Mouse (Mus musculus): ENCODE results near the gene Ube2h. TPM values are rescaled to one million over a fixed set of nuclear protein-coding genes. Genes with fewer than 3 reads are reported as not detected.
"Not testable (repeated sequence)": the region's sequence is repeated elsewhere in the genome, so short reads cannot be mapped to it uniquely, and the experiment has no call there.

The Ube2h gene
- total RNA-seq (2021), result 10 to 100 TPM; 64.4 to 80.8 TPM

DNA sequence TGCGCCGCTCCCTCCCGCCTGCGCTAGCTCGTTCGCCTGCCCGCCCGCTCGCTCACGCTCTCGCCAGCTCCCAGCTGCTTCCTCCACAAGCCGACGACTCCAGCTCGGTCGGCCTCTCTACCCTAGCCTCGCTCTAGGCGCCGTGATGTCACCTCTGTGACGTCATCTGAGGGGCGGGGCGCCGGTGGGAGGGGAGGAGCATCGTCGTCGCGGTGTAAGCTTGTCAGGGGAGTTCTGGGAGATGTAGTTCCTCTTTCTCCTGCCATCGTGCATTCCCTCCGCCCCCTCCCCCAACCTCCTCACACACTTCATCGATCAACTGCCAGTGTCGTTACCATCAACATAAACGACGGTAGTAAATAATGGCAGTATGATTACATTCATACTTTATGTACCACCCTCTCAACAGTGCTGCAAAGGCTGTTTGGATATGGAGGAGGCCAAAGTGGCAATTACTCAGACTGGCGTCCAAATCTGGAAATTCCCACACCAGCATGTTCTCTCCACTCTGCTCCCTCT lies at the start of gene Ube2h:
TSS of gene Ube2h (minus strand) at position 141 of the 519 bp plus-strand sequence.
- DNase-seq (ENCODE audit: low spot score), result peak; percentile 99

DNA sequence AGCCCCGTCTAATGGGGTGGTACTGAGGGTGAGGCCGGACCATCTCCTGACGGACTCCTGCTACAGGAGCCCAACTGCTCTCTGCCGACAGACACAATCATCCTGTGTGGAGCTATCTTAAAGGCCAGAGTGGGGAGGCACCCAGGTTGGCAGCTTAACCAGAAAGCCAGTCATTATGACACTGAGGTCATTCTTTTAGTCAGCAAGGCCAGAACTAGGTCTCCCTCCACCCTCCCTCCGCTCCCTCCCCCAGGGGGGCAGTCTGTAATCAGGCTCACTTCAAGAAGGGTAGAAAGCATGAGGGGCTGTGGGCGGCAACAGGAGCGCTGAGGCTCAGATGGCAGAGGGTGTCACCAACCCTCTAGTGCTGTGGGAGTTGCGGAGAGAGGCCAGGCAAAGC lies 49.3 kb upstream of the Ube2h start:
- DNase-seq (ENCODE audit: low spot score), result no peak
- intact Hi-C loops (cut with DNase I), result loop anchor here (2.0 kb wide), 1 partner anchor 145 kb away; no protein-coding TSS in a partner anchor

More for the DNA sequence above, at the start of gene Ube2h:
- intact Hi-C loops (cut with DNase I), result loop anchor here (5.0 kb wide), 3 partner anchors 33 to 77 kb away; no protein-coding TSS in a partner anchor

DNA sequence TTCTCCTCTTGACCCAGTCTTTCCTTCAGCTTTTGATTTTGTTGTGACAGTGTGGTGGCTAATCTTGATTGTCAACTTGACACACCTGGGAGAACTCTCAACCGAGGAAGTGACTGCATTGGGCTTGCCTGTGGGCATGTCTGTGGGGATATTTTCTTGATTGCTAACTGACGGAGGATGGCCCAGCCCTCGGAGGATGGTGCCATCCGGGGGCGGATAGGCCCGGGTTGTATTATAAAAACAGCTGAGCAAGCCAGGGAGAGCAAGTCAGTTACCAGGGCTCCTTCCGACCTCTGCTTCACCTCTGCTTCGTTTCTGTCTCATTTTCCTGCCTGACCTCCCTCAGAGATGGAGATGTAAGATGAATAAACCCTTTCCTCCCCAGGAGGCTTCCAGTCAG lies 48.4 kb upstream of the Ube2h start:
- intact Hi-C loops (cut with DNase I), result loop anchor here (2.0 kb wide), 1 partner anchor 144 kb away; no protein-coding TSS in a partner anchor
- DNase-seq (ENCODE audit: low spot score), result no peak

DNA sequence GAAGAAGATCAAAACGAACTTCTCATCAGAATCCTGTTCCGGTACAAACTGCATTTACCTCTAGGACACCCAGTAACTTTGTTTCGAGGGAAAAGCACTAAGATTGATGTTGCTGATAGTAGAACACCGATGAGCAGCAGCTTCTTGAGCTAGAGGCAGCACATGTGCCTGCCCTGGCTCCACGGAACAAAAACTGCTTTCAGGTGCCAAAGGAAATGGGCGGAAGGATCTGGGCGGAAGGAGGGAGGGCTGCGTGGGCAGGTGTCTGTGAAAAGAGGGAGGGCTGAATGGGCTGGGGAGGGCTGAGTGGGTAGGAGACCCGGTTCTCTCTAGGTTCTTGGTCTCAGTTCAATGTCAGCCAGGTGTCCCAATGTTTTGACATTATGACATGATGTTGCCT lies 47.0 kb upstream of the Ube2h start:
- intact Hi-C loops (cut with DNase I), result no loop called here
- DNase-seq (ENCODE audit: low spot score), result no peak

DNA sequence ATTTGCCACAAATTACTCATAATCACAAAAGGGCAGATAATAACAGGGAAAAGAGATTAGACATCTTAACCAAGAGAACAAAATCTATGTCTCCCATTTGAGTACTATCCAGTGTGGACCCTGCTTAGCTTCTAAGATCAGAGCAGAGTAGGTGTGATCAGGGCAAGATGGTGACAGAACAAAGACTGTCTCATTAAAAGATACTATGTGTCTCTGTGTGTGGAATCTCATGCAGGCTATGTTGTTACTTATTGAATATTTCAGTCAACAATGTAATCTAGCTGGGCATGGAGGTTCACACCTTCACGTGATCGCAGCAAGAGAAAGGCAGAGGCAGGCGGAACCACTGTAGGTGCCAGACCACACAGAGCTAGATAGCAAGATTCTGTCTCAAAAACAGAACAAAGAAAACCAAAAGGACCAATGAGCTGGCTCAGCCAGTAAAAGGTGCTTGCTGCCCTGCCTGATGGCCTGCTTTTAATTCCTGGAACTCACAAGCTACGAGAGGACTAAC lies 43.0 kb upstream of the Ube2h start:
- intact Hi-C loops (cut with DNase I), result no loop called here
- no peak for DNase-seq (ENCODE audit: low spot score)

DNA sequence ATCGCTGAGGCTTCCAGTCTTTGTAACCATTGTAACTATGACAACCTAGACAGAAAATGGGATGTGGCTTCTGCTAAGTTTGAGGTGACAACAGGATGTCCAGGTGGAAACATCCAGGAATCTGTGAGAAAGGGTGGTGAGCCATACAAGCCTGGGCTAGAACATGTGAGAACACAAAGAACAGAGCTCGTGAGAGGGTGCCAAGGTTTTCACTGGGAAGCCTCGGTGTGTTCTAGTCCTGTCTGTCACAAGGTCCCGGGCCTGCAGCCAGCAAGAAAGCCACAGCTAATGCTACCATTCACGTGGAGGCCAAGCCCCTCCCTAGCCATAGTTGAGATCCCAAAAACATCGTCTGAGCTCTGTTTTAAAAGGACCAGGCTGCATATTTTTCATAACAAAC lies 42.4 kb upstream of the Ube2h start:
- intact Hi-C loops (cut with DNase I), result no loop called here

DNA sequence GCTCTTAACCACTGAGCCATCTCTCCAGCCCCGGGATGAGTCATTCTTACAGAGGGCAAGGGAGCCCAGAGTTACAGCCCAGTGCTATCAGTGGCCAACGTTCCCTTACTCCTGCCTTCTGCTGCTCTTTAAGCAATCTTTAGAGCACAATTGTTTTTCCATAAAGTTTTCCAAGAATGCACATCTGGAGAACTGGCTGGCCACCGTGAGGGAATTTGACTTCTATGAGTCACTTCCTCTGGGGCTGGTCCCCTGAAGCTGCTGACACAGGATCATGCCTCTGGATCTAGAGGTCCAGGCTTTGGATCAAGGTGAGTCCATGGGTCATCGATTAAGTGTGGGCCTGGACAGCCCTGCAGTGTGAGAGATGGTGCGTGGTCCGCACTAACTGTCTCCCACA lies 39.7 kb upstream of the Ube2h start:
- intact Hi-C loops (cut with DNase I), result no loop called here
- peak; percentile 47 for DNase-seq (ENCODE audit: low spot score)

More for the DNA sequence above, 42.4 kb upstream of the Ube2h start:
- no peak for DNase-seq (ENCODE audit: low spot score)

DNA sequence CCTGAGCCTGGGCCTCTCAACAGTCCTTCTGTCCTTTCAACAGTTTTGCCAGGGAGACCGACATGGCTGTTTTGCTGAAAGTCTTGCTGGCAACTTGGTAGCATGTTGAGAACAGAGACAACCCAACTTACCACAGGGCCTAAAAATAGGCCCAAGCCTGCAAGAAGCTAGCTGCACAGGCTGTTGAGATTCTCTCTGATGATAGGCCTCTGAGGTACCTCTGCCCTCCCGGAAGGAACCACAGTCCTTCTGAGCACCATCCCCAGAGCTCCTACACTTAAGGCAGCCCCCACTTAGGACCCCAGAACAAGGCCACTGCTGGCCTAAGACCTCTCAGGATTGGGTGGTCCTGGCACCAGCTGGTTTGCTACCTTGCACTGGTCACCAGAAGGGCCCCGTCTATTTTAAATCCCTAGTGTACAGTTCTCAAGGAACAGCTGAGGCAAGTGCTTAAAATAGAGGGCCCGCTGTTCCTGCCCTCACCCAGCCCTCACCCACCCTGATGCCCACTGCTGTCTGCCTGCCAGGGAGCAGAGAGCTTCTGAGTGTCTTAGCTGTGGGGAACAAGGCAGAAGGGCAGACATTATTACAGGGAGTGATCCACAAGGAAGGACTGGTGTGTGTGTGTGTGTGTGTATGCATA lies 36.0 kb upstream of the Ube2h start:
- intact Hi-C loops (cut with DNase I), result no loop called here
- no peak for DNase-seq (ENCODE audit: low spot score)

DNA sequence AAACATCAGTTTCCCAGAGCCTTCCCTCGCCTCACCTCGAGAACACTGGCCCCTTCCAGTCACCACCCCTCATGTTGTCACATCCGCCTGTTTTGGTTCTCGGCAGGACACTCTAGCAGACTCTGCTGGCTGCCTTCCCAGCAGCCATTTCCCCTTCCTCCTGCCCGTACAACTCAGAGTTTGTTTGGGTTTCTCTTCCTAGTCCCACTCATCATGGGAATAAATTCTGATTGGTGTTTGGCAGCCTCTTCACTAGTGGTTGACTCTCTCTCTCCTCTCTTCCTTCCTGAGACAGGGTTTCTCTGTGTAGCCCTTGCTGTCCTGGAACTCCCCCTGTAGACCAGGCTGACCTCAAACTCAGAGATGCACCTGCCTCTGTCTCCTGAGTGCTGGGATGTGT lies 32.6 kb upstream of the Ube2h start:
- DNase-seq (ENCODE audit: low spot score), result peak; percentile 69
- intact Hi-C loops (cut with DNase I), result loop anchor here (5.0 kb wide), 1 partner anchor 35 kb away; the partner anchor contains the start of gene Ube2h

DNA sequence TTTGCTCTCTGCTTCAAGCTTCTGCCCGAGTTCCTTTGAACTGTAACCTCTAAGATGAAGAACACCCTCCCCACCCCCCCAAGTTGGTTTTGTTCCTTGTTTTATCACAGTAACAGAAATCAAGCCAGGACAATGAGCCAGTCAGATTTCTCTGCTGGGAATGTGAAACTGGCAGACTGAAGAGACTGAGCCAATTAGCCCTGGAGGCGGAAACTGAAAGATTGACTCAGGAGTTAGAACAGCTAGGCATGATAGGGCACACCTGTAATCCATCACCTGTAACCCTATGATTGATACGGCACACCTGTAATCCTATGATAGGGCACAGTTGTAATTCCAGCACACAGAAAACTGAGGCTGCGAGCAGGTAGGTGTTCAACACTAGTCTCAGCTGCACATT lies 27.9 kb upstream of the Ube2h start:
- intact Hi-C loops (cut with DNase I), result no loop called here
- no peak for DNase-seq (ENCODE audit: low spot score)

DNA sequence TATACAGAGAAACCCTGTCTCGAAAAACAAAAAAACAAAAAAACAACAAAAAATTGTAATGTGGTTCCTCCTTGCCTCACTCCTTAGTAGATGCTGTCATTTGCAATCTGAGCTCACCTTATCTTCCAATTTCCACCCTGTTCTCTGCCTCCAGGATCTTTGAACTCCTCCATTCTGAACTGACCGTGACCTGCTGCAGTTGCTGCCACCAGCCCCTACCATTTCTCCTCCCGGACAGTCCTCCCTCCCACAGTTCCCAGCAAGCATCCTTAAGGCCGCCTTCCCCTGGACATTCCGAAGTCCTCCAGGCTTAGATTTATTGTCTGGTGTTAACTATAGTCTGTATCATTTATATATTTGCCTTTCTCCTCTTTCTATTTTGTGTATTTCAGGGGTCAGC lies 26.4 kb upstream of the Ube2h start:
- intact Hi-C loops (cut with DNase I), result no loop called here
- no peak for DNase-seq (ENCODE audit: low spot score)

DNA sequence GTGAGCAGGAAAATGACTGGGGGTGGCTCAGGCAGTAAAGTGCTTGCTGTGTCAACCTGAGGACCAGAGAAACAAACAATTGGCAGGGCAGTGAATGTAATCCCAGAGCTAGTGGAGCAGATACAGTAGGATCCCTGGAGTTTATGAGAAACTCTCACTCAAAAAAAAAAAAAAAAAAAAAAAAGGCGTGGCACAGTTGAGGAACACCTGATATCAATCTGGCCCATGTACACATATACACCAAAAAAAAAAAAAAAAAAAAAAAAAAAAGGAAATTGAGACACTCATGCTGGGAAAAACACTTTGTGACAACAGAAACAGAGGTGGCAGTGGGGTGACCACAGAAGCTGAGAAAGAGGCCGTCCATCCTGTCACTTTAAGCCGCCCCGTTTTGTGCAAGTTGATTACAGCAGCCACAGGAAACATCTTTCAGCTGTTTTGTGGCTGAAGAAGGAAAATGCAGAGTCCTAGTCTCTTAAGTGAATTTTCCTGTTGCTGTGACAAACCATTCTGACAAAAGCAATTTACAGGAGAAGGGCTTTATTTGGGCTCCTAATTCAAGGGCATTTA lies 21.7 kb upstream of the Ube2h start:
- intact Hi-C loops (cut with DNase I), result no loop called here

DNA sequence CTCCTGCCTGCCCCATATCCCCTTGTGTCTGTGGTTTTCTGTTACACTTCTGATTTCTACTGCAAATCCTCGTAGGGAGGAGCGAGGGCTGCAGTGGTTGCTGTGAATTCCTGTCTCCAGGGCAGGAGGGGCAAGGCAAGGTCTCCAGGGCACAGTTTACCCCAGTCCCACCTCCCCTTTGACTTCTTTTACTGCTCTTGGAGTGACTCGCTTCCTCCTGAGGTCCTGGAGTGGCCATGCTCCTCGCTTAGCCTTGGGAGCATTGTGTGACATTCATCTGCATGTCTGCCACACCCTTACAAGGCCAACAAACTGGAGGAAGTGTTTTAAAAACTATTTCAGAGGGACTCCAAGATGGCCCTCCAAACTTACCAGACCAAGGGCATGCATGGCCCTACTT lies 16.7 kb upstream of the Ube2h start:
- no peak for DNase-seq (ENCODE audit: low spot score)
- intact Hi-C loops (cut with DNase I), result no loop called here

More for the DNA sequence above, 21.7 kb upstream of the Ube2h start:
- DNase-seq (ENCODE audit: low spot score), result no peak

DNA sequence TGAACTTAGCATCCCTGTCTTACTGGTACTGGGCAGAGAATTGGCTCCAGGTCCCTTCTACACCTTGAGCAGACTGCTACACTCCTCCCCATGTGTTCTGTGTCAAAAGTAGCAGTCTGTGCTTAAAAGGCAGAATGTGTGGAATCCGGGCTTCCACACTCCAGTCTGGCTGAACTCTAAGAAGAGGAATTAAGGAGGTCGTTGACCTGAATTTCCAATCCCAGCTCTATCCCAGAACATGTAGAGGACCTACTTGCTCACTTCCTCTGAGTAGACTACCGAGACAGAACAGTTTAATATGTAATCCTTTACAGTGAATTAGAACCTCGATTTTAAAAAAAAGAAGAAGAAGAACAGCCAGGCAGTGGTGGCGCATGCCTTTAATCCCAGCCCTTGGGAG lies 14.9 kb upstream of the Ube2h start:
- intact Hi-C loops (cut with DNase I), result no loop called here

DNA sequence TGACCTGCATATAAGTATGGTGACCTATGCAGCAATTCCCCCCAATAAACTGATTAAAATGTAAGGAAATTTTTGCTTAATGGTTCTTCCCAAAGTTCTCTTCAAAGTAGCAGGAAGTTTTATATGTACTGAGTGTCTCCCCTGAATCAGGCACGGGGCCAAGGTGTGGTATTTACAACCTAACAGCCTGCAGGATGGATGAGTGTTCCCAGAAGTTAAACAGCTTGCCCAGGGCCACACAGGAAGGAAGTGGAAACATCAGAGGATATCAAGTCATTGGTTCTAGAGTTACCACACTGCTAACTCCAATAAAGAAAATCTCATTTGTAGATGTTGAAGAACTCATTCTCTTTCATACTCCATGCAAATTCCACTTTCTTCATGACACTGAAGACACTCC lies 7.7 kb upstream of the Ube2h start:
- intact Hi-C loops (cut with DNase I), result no loop called here

More for the DNA sequence above, 14.9 kb upstream of the Ube2h start:
- no peak for DNase-seq (ENCODE audit: low spot score)

DNA sequence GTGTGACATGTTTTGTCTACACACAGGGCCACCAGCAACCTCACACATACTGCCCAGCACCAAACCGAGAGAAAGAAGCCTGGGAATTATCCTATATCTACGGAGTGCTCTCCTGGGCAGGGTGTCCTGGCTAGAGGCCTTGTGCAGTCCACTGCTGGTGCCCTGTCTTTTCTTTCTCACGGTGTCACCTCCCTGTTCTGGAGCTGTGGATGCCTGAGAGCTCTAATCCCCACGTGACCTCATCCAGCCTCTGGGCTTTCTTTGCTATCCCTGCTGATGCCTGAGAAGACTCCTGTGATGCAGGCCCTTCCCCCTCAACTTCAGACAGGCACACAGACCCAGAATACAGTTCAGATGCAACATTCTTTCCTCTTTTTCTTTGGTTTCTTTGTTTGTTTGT lies 4.4 kb upstream of the Ube2h start:
- intact Hi-C loops (cut with DNase I), result no loop called here
- DNase-seq (ENCODE audit: low spot score), result no peak

More for the DNA sequence above, 7.7 kb upstream of the Ube2h start:
- no peak for DNase-seq (ENCODE audit: low spot score)

DNA sequence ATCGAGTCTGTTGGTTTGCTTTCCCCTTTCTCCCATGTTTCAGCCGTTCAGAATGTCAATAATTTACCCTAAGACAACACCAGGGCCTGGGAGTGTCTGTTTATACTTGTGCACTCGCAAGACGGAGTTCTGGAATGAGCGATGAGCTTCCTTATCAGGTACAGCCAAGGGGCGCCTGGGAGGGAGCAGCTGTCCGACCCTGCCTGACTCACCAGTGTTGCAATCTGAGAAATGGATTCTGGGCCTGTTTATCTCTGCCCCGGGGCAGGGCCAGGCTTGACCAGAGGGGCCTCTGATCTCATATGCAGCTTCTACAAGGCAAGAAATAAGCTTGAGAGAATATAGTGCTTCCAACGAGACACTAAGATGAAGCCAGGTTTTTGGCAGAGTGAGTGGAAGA lies 3.4 kb upstream of the Ube2h start:
- intact Hi-C loops (cut with DNase I), result no loop called here
- peak; percentile 23 for DNase-seq (ENCODE audit: low spot score)

DNA sequence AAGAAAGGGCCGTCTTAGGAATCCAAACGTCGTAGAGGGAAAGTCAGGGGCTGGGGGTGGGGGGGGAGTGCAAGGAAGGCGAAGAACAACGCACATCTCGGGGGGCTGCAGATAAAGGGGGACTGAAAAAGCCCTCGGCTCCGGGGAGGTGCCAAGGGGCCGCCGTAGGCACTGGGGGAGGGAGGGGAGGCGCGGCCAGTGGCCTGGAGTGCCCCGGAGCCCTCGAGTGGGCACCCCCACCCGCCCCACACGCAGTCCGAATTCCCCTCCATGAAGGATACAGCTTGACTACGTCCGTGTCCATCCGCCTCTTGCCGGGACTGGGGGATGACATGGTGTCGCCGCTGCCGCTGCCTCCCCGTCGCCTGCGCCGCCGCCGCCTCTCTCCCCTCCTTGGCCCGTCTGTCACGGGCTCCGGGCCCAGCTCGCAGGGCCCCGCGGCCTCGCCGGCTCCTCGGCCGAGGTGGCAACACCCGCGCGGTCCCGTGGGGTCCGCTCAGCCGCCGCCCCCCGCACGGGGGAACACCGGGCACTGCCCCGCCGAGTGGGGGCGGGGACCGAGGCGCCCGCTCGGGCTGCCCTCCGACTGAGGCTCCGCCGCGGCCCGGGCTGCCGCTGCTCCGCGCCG lies 454 bp downstream of the Ube2h start:
- intact Hi-C loops (cut with DNase I), result loop anchor here (5.0 kb wide), 3 partner anchors 33 to 77 kb away; no protein-coding TSS in a partner anchor
- DNase-seq (ENCODE audit: low spot score), result not testable (repeated sequence)

DNA sequence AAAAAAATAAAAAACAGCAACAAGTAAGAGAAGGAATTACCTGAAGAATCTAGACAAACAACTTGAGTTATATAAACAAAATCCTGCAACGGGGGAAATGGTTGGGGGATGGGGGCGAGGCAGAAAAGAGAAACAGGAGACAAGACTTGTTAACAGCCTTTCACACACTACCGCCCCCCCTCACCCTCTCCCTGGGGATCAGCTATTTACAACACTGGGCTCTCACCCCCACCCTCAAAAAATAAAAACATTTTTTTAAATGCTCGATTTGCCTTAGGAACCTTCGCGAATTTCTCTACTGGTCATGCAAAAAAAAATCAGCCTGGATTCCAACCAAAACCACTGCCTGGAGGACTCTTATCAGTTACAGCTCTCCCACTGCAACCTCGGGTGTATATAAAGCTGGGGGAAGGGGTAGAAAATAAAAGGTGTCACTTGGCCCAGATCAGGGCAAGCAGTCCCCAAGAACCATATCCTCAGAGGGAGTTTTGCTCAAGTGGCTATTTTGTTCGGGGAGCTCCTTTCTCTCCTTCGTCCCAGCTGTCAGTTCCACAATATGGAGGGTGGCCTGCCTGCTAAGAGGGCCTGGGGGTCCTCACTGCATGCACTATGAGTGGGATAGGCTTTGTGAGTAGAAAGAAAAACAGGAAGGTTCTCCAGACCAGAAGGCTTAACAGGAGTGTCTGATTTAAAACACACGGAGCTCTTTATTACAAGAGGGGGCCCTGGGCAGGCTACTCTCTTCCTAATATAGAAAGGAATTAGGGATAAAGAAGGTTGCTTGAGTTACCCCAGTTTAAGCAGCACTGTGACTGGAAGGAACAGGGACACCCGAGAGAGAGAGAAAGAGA lies 1.3 kb downstream of the Ube2h start:
- intact Hi-C loops (cut with DNase I), result loop anchor here (5.0 kb wide), 3 partner anchors 34 to 76 kb away; no protein-coding TSS in a partner anchor
- DNase-seq (ENCODE audit: low spot score), result no peak

DNA sequence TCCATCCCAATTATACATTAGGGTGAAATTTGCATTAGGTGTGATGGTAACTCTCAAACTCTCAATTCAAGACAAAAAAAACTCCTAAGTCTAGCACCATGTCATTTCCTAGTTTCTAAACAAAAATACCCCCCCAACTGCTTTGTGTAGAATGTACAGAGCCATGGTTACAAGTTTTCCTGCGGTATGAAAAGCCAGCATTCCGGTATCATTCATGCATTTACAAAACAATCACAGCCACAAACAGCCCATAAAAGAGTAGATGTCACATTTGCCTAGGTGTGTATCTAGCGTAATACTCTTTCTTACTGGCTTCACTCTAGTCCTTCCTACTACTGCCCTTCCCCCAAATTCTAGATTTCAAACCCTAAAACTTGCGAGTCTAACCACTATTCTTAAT lies 2.2 kb downstream of the Ube2h start:
- intact Hi-C loops (cut with DNase I), result loop anchor here (5.0 kb wide), 3 partner anchors 35 to 75 kb away; no protein-coding TSS in a partner anchor

More for the DNA sequence above, 2.2 kb downstream of the Ube2h start:
- DNase-seq (ENCODE audit: low spot score), result no peak
